Mouse (Mus musculus) thymus, adult 2 months (tissue): ENCODE measurements at regions not wholly inside any gene's neighbourhood (a gene's known extent, or its start where the extent isn't known, plus 50 kb on each side); places are given as distances from the start of the nearest gene placed in this dataset.

Source experiments
- CTCF ChIP-seq: fragments of 200-500 bp; IDR thresholded peaks from 2 replicates; pipeline ENCODE4 v1.5.1; 2012; ENCODE audit warnings: mild to moderate bottlenecking, control low read depth, low read length, moderate library complexity, borderline replicate concordance; ENCODE audit not compliant: control insufficient read depth, poor library complexity, insufficient read depth; ENCODE audit errors: extremely low read depth
- POLR2A ChIP-seq: fragments of 200-500 bp; IDR thresholded peaks from 2 replicates; pipeline ENCODE4 v1.6.1; 2012; ENCODE audit warnings: mild to moderate bottlenecking, low read length, control low read depth, moderate library complexity; ENCODE audit not compliant: control insufficient read depth, poor library complexity, insufficient read depth; ENCODE audit errors: extremely low read depth

DNA sequence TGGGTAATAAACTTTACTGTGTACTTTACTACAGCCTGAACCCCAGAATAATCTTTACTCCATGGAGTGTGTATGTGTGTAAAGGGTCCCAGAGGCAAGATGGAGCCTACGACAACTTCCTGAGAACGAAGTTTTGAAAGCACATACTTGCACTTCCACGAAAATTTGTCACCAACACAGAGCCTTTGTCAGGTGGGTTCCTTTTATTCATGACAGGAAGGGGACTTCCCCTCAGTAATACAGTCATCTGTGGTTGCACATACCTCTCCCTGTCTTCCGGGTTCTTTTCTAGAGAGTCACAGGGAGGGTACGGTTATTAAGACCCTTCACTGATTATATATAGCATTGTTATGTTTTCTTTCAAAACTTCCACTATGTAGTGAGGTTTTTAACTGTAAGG is 154.0 kb upstream of the Tgfbr2 start:
- TF ChIP-seq CTCF, result no peak
- TF ChIP-seq POLR2A, result no peak
